ENCODE assay signal across 22 mouse cellular contexts in the genomic region with DNA sequence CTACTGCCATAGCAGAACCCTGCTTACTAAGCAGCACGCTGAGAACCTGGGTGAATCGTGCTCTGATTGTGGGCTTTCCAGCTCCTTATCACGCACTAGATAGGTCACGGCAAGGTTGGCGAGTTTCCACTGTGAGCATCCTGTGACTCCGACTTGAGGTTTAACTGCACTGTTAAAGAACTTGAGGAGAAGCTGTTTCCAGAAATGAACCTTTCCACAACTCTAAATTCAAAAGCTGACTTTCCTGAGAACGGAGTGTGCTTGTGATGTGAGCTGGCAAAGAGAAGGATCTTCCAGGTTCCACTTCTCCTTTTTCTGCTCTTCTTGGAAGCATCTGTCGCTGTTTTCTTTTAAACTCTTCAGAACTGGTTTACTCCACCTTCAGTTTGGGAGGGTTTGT.
"Had no signal": no experiment of that assay in that cellular context is flagged by ENCODE, and none has a peak within 500 bp of the region (broad histone marks: within the 10 kb centered on the region; RNA-seq: fewer than 3 reads in every experiment).

No protein-coding gene starts in this region.

- DNase-seq: heart, postnatal 10 days; heart, postnatal 14 days; heart, postnatal 36 days; heart, postnatal 4 days; kidney, adult 11 months; kidney, adult 18-20 months; kidney, adult 2 months; kidney, adult 8-10 months; kidney, adult 9 months; kidney, postnatal 10 days; kidney, postnatal 14 days; kidney, postnatal 25 days; kidney, postnatal 36 days; kidney, postnatal 4 days; layer of hippocampus, adult 9-11 months; layer of hippocampus, postnatal 36 days had no signal

- ATAC-seq: hindbrain, embryonic 16.5 days; hindbrain, postnatal 0 days; inflammation-experienced regulatory T-cells, adult 6 months; intestine, embryonic 15.5 days; intestine, embryonic 16.5 days; intestine, postnatal 0 days had no signal
